Mouse (Mus musculus) T-helper 2 cell (primary cell): ENCODE measurements around the gene Arntl2.

ENCODE experiments used
- in situ Hi-C: fragments of 300-600 bp; cut with MboI, MseI; formaldehyde crosslinking; loops from one replicate; pipeline ENCODE4 v1.15.1; 2025; ENCODE audit warnings: high pct_unique_total_duplicates

The Arntl2 gene

DNA sequence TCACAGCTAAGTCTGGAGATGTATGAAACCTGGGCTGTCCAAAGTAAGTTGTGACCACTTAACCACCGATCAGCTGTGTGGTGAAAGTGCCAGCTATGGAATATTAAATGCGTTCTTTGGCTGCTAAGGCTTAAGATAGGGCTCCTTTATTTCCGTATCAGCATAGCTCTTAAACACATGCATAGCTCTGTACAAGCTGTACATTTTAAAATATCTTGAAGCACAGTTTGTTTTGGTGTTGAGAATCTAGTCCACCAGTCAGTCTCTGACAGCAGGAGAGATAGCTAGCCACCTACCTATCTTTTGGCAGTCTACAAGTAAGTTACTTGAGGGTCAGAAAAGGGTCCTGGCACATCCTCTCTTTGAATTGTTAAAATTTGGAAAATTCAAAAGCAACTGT lies 17.8 kb upstream of the Arntl2 start:
- in situ Hi-C loops: loop anchor here (10.0 kb wide), 1 partner anchor 353 kb away; no protein-coding TSS in a partner anchor

DNA sequence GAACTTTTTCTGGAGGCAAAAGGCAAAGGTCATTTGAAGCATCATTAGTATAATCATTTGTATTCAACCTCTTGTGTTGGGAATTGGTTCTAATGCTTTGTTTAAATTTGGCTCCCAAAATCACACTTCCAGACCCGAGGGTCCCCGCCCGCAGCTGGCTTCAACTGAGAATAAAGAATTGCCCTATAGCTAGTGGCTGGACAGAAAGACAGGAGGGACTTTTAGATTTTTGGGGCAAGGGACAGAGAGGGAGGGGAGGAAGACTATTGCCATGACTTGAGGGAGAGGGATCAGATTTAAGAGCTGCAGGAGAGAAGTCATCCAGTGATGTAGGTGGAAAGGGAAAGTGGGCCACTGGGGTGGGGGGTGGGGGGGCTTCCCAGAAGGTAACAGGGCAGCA lies 14.3 kb upstream of the Arntl2 start:
- in situ Hi-C loops: no loop called here

DNA sequence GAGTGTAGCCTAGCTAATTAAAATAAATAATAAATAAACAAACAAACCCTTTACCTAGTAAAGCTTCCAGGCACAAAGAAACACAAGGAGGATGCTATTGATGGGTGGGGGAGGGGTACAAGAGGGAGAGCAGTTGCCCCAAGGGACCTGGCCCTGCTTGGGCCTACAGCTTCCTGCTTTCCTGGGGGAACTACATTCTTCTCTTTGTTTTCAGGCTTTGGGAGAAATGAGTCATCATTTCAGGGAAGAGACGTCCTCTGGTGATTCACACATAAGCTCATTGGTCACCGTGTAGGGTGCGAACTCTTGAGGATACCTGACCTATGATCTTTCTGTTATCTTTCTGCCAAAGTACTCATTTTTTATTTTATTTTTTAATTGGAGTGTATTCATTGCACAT lies 2.3 kb upstream of the Arntl2 start:
- in situ Hi-C loops: no loop called here

DNA sequence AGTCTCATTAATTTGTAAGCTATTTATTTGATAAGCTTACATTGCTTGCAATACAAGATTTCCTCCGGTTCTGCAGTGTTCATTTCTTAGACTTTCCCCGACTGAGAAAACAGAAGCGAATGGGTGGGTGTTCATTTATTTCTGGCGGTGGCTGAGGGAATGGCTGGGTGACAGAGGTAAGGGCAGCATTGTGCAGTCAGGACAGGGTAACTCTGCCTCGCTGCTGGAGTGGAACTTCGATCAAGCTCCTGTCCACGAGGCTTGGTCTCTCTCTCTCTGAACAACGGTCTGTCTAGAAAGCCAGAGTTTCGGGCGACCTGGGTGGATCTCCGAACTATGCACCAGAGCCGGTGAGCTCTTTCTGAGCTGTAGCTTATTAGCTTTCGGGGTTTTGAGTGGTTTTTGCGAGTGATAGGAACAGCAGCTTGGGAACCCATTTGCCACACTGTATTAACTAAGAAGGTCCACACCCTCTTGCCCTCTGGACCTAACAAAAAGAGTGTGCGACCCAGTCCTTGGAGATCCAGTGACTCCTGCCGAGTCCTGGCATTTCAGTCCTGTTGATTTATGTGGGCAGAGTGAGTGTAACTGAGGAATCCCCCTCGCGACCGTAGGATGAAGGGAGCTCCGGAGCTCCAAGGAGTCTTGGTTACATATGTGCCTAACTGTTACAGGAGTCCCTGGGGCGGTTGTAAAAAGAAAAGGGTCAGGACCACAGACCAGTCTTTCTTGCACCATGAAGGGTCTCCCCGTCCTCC lies 510 bp upstream of the Arntl2 start:
- in situ Hi-C loops: no loop called here

DNA sequence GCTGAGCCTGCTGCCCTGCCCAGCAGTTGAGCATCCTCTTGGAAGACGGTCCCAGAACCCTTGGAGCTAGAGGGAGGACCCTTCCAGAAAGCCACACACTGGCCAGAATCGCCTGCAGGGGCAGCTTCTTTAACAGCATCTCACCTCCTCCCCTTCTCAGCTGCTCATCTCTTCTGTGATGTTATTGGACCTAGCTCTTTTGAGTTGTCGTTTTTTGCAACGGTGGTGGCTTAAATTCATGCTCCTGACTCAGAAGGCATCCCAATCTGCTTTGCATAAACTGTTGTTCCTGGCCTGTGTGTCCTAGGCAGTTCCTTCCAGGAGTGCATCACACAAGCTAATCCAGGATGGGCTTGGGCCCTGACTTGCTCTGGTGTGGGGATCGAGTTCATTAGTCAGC lies 1.6 kb downstream of the Arntl2 start:
- in situ Hi-C loops: no loop called here

DNA sequence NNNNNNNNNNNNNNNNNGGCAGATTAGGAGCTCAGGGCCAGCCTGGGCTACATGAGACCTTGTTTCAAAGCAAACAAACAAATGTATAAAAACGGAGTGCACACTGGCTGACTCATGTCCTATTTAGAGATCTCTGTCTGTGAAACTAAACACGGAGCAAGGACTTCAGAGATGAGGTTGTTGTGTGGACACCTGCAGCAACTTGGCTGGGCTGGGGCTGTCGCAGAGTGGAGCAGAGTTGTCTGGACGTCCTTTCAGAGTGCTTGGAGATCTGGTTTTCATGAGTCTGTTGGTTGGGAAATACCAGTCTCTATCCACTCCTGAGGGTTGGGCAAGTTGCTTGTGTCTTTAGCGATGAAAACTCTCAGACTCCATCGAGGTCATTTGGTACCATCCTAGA lies 14.1 kb downstream of the Arntl2 start:
- in situ Hi-C loops: loop anchor here (5.0 kb wide), 1 partner anchor 83 kb away; no protein-coding TSS in a partner anchor

DNA sequence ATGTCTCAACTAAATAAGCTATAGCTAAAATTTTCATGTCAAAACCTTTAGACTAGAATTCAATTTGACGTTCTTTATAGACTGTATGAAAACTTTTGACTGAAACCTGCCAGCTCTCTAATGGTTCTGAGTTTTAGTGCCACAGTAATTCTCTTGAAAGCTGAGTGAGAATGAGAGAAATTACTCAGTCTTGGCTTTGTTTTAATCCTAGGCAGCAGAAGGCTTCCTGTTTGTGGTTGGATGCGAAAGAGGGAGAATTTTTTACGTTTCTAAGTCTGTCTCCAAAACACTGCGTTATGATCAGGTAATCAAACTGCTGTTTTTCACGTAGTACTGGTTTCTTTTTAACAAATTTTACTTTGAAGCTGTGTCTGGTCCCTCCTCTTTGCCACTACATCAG lies 17.2 kb downstream of the Arntl2 start:
- in situ Hi-C loops: loop anchor here (5.0 kb wide), 1 partner anchor 86 kb away; no protein-coding TSS in a partner anchor

DNA sequence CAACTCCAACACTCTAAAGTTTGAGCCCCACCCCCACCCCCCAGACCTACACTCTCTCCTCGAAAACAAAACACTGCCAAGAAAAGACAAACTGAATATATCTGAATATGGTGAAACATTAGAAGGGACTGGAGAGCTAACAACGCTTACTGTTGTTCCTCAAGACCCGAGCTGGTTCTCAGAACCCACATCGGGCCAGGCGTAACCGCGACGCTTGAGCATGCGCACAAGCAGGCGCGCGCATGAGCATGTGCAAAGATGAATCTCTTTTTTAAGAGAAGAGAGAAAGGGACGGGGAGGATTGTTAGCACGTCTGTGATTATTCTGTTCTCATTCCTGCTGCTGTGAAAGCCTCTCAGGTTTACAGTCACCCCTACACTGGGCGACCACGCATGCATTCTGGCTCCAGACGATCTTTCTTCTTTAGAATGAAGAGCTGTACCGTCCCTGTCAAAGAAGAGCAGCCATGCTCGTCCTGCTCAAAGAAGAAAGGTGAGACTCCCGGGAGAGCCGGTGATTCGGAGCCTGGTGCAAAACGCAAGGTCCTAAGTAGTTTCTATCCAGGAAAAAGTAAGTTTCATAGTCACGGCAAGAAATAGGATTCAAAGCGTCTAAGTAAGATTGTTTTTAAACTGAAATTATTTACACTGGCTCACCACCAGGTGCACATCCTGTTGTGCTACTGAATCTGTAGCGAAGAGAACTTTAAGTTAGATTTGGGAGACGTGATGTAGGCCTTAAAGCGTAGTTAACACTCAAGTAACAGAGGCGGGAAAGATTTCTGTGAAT lies 24.5 kb downstream of the Arntl2 start:
- in situ Hi-C loops: loop anchor here (10.0 kb wide), 1 partner anchor 174 kb away; no protein-coding TSS in a partner anchor

DNA sequence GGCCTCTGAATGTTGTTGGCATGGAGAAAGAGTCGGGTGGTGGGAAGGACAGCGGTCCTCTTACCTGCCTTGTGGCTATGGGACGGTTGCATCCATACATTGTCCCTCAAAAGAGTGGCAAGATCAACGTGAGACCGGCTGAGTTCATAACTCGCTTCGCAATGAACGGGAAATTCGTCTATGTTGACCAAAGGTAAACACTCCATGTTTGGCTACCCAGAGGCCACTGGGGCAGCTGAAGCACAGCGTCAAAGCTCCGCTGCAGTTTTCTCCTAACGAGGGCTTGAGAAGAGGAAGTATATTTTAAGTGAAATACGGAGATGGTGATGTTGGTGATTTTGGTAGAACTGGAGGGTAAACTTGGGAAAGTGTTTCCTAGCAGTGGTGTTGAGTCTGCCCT lies 26.1 kb downstream of the Arntl2 start:
- in situ Hi-C loops: loop anchor here (10.0 kb wide), 1 partner anchor 173 kb away; no protein-coding TSS in a partner anchor

DNA sequence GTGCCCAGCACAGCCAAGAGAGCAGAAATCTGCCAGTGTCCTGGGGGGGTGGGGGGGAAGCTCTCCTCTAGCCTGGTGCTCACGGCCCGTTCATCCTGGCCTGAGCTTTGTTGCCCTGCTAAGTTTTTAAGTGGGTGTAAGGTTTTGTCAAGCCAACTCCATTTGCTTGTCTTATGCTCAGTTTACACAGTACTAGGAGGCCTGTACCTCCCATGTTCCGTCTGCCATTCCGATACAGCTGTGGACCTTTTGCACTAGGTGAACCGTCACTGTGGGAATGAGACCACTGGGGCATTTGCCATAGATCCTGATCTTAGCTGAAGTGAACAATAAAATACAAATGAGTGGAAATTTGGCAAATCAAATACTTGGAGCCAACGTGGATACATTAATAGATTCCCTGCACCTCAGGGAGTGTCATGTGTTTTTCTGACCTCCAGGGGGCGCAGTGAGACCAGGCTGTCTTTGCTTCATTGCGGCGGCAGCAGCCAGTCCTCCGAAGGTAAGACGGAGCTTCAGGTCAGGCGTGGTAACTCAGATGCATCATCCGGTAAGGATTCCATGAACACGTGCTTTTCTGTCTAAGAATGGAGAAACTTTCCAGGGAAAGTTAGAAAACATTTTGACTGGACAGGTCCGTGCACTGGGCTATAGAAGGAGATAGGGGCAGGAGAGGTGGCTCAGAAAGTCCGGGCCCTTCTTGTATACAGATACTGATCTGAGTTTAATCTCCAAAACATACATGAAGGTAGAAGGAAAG lies 29.1 kb downstream of the Arntl2 start:
- in situ Hi-C loops: loop anchor here (10.0 to 25.0 kb wide), 2 partner anchors 170 to 1337 kb away; no protein-coding TSS in a partner anchor

DNA sequence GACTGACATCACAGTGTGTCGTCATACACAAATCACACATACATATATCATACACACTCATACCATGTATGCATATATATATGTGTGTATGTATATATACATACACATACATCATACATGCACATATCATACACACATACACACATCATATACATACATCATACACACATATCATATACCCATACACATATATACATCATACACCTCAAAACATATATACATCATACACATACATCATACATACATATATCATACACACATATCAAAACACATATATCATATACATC lies 29.6 kb downstream of the Arntl2 start:
- in situ Hi-C loops: loop anchor here (10.0 to 25.0 kb wide), 2 partner anchors 169 to 1337 kb away; no protein-coding TSS in a partner anchor

DNA sequence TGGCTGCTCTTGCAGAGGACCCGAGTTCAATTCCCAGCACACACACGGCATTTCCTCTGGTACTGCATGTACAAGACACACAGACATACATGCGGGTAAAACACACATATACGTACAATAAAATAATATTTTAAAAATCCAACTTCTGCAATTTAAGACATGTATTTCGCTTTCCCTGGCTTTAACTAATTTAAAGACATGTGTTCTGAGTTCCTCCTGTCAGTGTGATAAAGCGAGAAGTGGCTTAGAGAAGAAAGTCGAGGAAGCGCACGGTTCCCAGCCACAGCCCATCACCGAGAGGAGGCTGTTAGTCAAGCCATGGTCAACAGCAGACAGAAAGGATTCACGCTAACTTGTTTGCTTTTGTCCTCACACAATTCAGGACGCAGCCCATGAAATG lies 35.5 kb downstream of the Arntl2 start:
- in situ Hi-C loops: loop anchor here (25.0 kb wide), 1 partner anchor 1331 kb away; no protein-coding TSS in a partner anchor

DNA sequence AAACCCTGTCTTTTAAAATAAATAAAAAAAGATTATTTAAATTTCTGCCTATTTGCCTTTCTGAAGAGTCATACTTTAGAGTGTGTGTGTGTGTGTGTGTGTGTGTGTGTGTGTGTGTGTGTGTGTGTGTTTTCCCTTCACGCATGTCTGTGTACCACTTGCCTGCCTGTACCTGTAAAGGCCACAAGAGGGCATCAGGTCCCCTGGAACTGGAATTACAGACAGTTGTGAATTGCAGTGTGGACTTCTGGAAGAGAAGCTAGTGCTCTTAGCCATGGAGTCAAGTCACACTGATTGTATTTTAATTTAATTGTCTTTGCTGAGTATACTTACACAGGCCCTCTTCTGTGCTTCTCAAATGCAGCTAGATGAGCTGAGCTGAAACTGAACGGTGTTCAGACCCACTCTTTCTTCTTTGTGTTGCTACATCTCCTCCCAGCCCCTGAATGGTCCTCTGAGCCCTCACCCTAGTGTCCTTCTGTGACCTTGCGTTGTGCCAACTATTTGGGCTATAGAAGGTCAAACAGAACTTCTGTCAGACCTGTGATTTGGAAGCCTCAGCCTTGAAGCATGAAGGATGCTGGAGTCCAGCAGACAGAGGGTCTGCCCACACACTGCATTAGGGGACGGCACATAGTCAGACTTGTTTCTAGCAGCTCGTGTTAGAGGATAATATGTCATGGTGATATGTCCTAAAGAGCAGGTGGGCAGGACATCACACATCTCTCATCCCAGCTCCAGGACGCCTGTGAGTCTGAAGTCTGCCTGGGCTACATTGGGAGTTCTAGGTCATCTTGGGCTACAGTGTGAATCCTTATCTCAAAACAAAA lies 37.8 kb downstream of the Arntl2 start:
- in situ Hi-C loops: loop anchor here (25.0 kb wide), 1 partner anchor 1329 kb away; no protein-coding TSS in a partner anchor

DNA sequence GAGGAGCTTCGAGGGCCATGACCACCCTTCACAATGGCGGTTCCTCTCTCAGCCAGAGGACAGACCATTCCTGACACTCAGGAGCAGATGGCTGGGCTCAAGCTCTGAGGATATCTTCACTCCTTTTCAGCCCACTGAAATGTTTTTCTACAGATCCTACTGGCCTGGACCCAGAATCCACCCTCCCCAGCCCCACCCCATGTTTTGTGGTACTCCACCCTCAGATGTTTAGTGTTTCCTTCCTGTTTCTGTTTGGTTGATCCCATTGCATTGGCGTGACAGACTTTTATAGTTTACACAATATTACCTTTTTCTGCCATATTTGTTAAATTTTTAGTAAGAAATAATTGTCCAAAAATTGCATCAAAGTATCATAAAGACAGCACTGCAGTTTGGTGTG lies 38.5 kb downstream of the Arntl2 start:
- in situ Hi-C loops: loop anchor here (25.0 kb wide), 1 partner anchor 1328 kb away; no protein-coding TSS in a partner anchor

DNA sequence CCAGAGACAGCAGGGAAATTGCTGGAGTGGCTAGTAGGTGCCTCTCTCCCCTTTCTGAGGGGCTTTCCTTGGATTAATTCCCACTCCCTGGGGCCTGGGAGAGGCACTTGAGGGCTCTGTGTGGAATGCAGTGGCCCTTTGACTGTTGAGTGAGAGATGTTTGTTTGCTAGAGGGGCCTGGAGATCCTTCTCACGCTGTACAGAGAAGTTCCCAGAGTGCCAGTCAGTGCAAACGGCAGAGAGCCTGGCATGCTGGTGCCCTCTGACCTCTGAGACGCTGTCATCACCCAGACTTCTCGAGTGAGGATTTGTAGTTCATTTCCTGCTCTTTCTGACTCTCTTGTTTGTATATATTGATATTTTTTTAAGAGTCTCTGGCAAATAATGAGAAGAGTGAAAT lies 39.9 kb downstream of the Arntl2 start:
- in situ Hi-C loops: loop anchor here (5.0 to 25.0 kb wide), 2 partner anchors 142 to 1327 kb away; no protein-coding TSS in a partner anchor

DNA sequence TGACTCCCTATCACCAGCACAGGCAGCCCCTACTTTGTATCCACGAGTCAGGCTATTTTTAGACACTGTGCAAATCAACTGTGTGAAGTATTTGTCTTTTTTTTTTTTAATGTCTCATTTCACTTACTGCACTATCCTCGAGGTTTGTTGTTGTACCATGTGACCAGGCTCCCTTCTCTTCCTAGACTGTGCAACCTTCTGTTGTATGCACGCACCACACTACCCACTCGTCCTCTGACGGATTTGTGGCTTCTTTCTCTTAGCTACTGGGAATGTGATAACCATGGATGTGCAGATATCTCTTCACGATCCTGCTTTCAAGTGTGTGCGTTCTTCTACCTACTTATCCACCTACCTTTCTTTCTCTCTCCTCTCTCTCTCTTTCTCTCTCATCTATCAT lies 41.5 kb downstream of the Arntl2 start:
- in situ Hi-C loops: loop anchor here (5.0 to 25.0 kb wide), 2 partner anchors 140 to 1325 kb away; no protein-coding TSS in a partner anchor

DNA sequence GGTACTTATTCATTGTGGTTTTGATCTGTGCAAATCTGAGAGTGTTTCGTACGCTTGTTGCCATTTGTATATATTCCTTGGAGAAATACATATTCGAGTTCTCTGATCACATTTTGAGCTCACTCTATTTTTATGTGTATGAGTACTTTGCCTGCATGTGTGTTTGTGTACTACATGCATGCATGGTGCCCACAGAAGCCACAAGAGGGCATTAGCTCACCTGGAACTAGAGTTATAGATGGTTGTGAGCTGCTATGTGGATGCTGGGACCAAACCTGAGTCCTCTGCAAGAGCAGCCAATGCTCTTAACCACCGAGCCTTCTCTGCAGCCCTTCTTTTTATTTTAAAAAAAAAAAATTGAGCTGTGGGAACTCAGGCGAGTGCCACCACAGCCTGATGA lies 42.5 kb downstream of the Arntl2 start:
- in situ Hi-C loops: loop anchor here (5.0 to 25.0 kb wide), 2 partner anchors 139 to 1324 kb away; no protein-coding TSS in a partner anchor

DNA sequence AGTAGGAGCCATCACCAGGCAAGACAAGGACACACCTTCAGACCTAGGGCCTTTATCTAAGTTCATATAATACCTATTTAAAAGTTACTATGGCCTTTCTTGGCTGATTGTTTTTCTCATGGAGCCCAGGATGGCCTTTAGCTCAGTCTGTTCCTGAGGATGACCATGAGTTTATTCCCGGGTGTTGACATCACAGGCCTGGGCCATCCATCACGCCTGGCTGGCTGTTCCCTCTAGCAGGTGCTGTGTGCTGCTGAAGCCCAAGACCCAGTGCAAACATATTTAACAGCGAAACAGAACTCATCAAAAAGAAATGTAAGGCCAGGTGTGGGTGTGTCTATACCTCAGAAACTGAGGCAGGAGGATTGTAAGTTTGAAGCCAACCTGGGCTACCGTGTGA lies 43.0 kb downstream of the Arntl2 start:
- in situ Hi-C loops: loop anchor here (5.0 to 25.0 kb wide), 2 partner anchors 138 to 1323 kb away; no protein-coding TSS in a partner anchor

DNA sequence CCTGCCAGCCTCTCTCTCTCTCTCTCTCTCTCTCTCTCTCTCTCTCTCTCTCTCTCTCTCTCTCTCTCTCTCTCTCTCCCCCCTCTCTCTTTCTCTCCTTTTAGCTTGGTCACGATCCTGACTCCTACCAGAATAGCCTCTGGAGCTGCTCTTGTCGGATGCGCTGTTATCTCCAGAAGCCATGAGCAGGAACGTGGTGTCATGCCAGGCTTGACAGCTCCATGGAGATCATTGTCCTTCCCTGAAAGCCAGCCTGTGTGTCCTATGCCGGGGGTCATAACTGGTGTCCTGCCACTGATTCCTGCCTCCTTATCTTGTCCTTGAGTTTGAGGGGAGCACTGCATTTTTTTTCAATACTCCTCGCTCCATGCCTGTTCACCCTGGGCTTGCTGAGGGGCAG lies 49.0 kb downstream of the Arntl2 start:
- in situ Hi-C loops: loop anchor here (25.0 kb wide), 1 partner anchor 1317 kb away; no protein-coding TSS in a partner anchor

DNA sequence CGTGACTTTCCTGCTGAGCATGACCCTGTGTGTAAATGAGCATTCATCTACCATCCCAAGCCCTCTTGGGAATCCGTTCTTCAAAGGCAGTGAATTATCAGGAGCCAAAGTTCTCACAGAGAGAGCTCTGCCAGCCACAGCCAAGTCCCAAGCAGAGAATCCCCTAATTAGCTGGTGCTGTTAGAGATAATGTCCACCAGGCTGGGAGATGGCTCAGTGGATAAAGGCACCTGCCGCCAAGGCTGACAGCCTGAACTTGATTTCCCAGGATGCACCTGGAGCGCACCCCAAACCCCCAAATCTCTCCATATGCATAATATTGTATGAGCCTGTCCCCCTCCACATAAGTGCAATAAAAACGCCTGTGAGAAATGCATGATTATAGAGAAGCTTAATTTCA lies 49.5 kb downstream of the Arntl2 start:
- in situ Hi-C loops: loop anchor here (25.0 kb wide), 1 partner anchor 1317 kb away; no protein-coding TSS in a partner anchor
